ENCODE assay signal across 8 mouse cellular contexts in the genomic region with DNA sequence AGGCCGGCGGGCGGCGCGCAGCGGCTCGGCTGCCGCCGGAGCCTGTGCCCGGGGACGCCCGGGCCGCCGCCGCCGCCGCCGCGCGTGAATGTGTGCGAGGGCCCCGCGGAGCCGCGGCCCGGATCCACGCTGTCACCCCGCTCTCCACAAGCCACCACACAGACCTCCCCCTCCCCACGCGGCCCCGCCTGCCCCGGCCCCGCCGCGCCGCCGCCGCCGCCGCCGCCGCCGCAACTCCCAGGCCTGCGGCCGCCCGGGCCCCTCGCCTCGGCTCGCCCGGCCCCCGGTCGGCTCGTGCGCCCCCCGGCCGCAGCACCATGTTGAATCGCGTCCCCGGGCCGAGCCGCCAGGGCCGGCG. TPM values are rescaled to one million over a fixed set of nuclear protein-coding genes. Genes with fewer than 3 reads are reported as not detected.
DNase-seq lines count a peak whose midpoint lies in the region; ATAC-seq and TF ChIP-seq lines count a peak whose summit lies in the region.

No protein-coding gene starts in this region.

- no peak for TF ChIP-seq POLR2A in bone marrow, adult 2 months (IDR thresholded peaks at IDR 0.05; ENCODE audit: borderline replicate concordance, control insufficient read depth, low read depth, low read length)

- no peaks in the 10 kb centered on the region for H3K9me3 ChIP-seq in kidney, embryonic 15.5 days (replicated peaks)
- no peaks in the 10 kb centered on the region for H3K9me3 ChIP-seq in hindbrain, embryonic 11.5 days (ENCODE audit: control insufficient read depth, low read length)
- H3K9me3 ChIP-seq in midbrain, embryonic 12.5 days = no peaks in the 10 kb centered on the region

- peaks cover 7% of the 10 kb centered on the region; the same call in 1 of the 2 replicates for H3K36me3 ChIP-seq in kidney, embryonic 15.5 days
- H3K36me3 ChIP-seq in hindbrain, embryonic 11.5 days (ENCODE audit: control insufficient read depth, insufficient read depth, low read length) = no peaks in the 10 kb centered on the region
- no peaks in the 10 kb centered on the region for H3K36me3 ChIP-seq in midbrain, embryonic 12.5 days

- H3K27me3 ChIP-seq in kidney, embryonic 15.5 days = no peaks in the 10 kb centered on the region
- no peaks in the 10 kb centered on the region for H3K27me3 ChIP-seq in hindbrain, embryonic 11.5 days (ENCODE audit: control insufficient read depth, insufficient read depth, low read length)
- no peaks in the 10 kb centered on the region for H3K27me3 ChIP-seq in midbrain, embryonic 12.5 days

- DNase-seq in kidney, postnatal 14 days = no peak
- DNase-seq in hindbrain, embryonic 11.5 days (ENCODE audit: low spot score) = no peak
- DNase-seq in frontal cortex, postnatal 14 days (ENCODE audit: low spot score in 2 of 2) = no peak
- DNase-seq in thymus, postnatal 10 days (ENCODE audit: low spot score in 2 of 2) = no peak

- H3K27ac ChIP-seq in kidney, embryonic 15.5 days = peak overlapping the region; percentile 100
- peak overlapping the region; percentile 100 for H3K27ac ChIP-seq in bone marrow, adult 2 months (ENCODE audit: control insufficient read depth, insufficient read depth, low read depth, low read length, poor library complexity)
- peak overlapping the region; percentile 100 for H3K27ac ChIP-seq in hindbrain, embryonic 11.5 days (ENCODE audit: low read depth, low read length)
- peak overlapping the region; percentile 100 for H3K27ac ChIP-seq in midbrain, embryonic 12.5 days (replicated peaks)

- H3K4me3 ChIP-seq in kidney, embryonic 15.5 days (replicated peaks) = peak overlapping the region; percentile 89
- H3K4me3 ChIP-seq in bone marrow, adult 2 months (replicated peaks; ENCODE audit: control insufficient read depth, low read depth, low read length) = peak overlapping the region; percentile 74
- H3K4me3 ChIP-seq in hindbrain, embryonic 11.5 days (ENCODE audit: low read depth, low read length) = peak overlapping the region; percentile 96
- peak overlapping the region; percentile 94 for H3K4me3 ChIP-seq in midbrain, embryonic 12.5 days

- TF ChIP-seq CTCF in bone marrow, adult 2 months (IDR thresholded peaks at IDR 0.05; ENCODE audit: control insufficient read depth, insufficient read depth, low read length) = no peak

- peaks cover 31% of the 10 kb centered on the region for H3K4me1 ChIP-seq in kidney, embryonic 15.5 days
- H3K4me1 ChIP-seq in bone marrow, adult 2 months (ENCODE audit: control insufficient read depth, insufficient read depth, low read length) = peaks cover 1% of the 10 kb centered on the region; the same call in 1 of the 2 replicates
- H3K4me1 ChIP-seq in hindbrain, embryonic 11.5 days (replicated peaks; ENCODE audit: control insufficient read depth, insufficient read depth, low read length) = no peaks in the 10 kb centered on the region
- H3K4me1 ChIP-seq in midbrain, embryonic 12.5 days = peaks cover 24% of the 10 kb centered on the region

- H3K9ac ChIP-seq in kidney, embryonic 15.5 days = peak overlapping the region; percentile 99
- peak overlapping the region; percentile 100 for H3K9ac ChIP-seq in hindbrain, embryonic 11.5 days (ENCODE audit: low read depth, low read length)
- peak overlapping the region; percentile 100 for H3K9ac ChIP-seq in midbrain, embryonic 12.5 days (replicated peaks)

- WGBS in kidney, embryonic 15.5 days = under 1% methylated on average over 23 of the region's 63 CpGs
- WGBS in bone marrow, adult 2 months = 2% methylated on average over 34 of the region's 63 CpGs
- WGBS in hindbrain, embryonic 11.5 days = 0% methylated on average over 16 of the region's 63 CpGs
- WGBS in midbrain, embryonic 12.5 days = 0% methylated on average over 33 of the region's 63 CpGs

- ATAC-seq in kidney, embryonic 15.5 days (replicated peaks; ENCODE audit: low FRiP score) = peak; percentile 41
- ATAC-seq in hindbrain, embryonic 11.5 days (ENCODE audit: low FRiP score) = peak; percentile 35
- peak; percentile 31 for ATAC-seq in midbrain, embryonic 12.5 days (ENCODE audit: low FRiP score, low read depth)
- ATAC-seq in granulocyte monocyte progenitor cell, adult 5-6 weeks (replicated peaks; ENCODE audit: poor library complexity, severe bottlenecking) = no peak

- H3K4me2 ChIP-seq in kidney, embryonic 15.5 days = peak overlapping the region; percentile 69
- peak overlapping the region; percentile 33; the same call in 1 of the 2 replicates for H3K4me2 ChIP-seq in hindbrain, embryonic 11.5 days (replicated peaks; ENCODE audit: low read depth, low read length)
- peak overlapping the region; percentile 82 for H3K4me2 ChIP-seq in midbrain, embryonic 12.5 days (replicated peaks)

RNA-seq across cellular contexts. Expression of gene Arid2, which starts 0.4 kb away (rescaled TPM):
- 25.3 and 26.1 TPM in 2 replicates for polyA plus RNA-seq in kidney, embryonic 15.5 days (2015; fragmentation: Nextera tagmentation; extraction: Ambion mirVana)
- 22.8 and 27.4 TPM in 2 replicates for polyA plus RNA-seq in bone marrow, adult 2 months (2011; ENCODE audit: insufficient read depth, insufficient read length, low replicate concordance, missing spikeins)
- 37.0 and 39.0 TPM in 2 replicates for polyA plus RNA-seq in hindbrain, embryonic 11.5 days (2014; fragmentation: Nextera tagmentation; extraction: Ambion mirVana)
- 35.1 and 37.5 TPM in 2 replicates for polyA plus RNA-seq in midbrain, embryonic 12.5 days (2016; fragmentation: Nextera tagmentation; extraction: Ambion mirVana)
- total RNA-seq in granulocyte monocyte progenitor cell, adult 5-6 weeks (2014; fragmentation: Nextera tagmentation) = 41.7 and 64.9 TPM in 2 replicates
- 33.8 and 38.6 TPM in 2 replicates for total RNA-seq in granulocyte monocyte progenitor cell, adult 5-6 weeks (2017)
